Mouse (Mus musculus) small intestine, adult 2 months (tissue): Measurements from ENCODE around the gene Abhd8. TPM values are rescaled to one million over a fixed set of nuclear protein-coding genes. Genes with fewer than 3 reads are reported as not detected.

ENCODE experiments used
- H3K27ac ChIP-seq: fragments of 200-500 bp; 2 replicates; pipeline ENCODE4 v1.5.1; 2012; ENCODE audit warnings: low read depth, low read length, control low read depth, inconsistent platforms; ENCODE audit not compliant: insufficient read depth
- H3K27me3 ChIP-seq: fragments of 200-500 bp; 2 replicates; pipeline ENCODE4 v1.6.1; 2012; ENCODE audit warnings: mild to moderate bottlenecking, moderate library complexity, low read length, inconsistent platforms; ENCODE audit not compliant: control insufficient read depth, insufficient read depth
- H3K36me3 ChIP-seq: fragments of 200-500 bp; 2 replicates; pipeline ENCODE4 v1.6.1; 2012; ENCODE audit warnings: mild to moderate bottlenecking, low read length, control low read depth, inconsistent platforms; ENCODE audit not compliant: control insufficient read depth, insufficient read depth
- H3K4me1 ChIP-seq: fragments of 200-500 bp; 2 replicates; pipeline ENCODE4 v1.6.1; 2012; ENCODE audit warnings: low read length, inconsistent platforms, mixed read lengths; ENCODE audit not compliant: control insufficient read depth, insufficient read depth, insufficient read length
- H3K4me3 ChIP-seq: fragments of 200-500 bp; 2 replicates; pipeline ENCODE4 v1.5.1; 2012; ENCODE audit warnings: low read depth, mild to moderate bottlenecking, control low read depth, inconsistent platforms, low read length, moderate library complexity
- CTCF ChIP-seq: fragments of 200-500 bp; IDR thresholded peaks from 2 replicates; pipeline ENCODE4 v1.5.1; 2012; ENCODE audit warnings: low read depth, mild to moderate bottlenecking, control low read depth, inconsistent platforms, low read length, moderate library complexity, mixed read lengths; ENCODE audit not compliant: insufficient replicate concordance, insufficient read length; ENCODE audit errors: extremely low read depth
- POLR2A ChIP-seq: fragments of 200-500 bp; IDR thresholded peaks from 2 replicates; pipeline ENCODE4 v1.6.1; 2012; ENCODE audit warnings: low read depth, mild to moderate bottlenecking, control low read depth, inconsistent platforms, low read length, moderate library complexity
- WGBS: fragments of 180-500 bp; shearing (Covaris S2); methylation state at CpG from one replicate; pipeline ENCODE4 v1.1.7; 2018; 5-methylcytosine and 5-hydroxymethylcytosine counted together
- polyA plus RNA-seq: library from polyadenylated mRNA; depleted of rRNA; stranded (reverse); fragments of >200 nt; gene quantifications from 2 replicates; pipeline ENCODE4 v1.2.3, GENCODE M21; 2012

The Abhd8 gene
- polyA plus RNA-seq, 1 experiment: 26.5 TPM

GRCm38 (mm10) chr8:71498816-71499690 is 35.6 kb upstream of the Abhd8 start:
- no peak overlapping the region for H3K4me3 ChIP-seq
- 41% methylated on average over 16 of the region's 16 CpGs for WGBS
- TF ChIP-seq POLR2A (no peak), CTCF (no peak)
- H3K27me3 ChIP-seq: no peaks in the 10 kb centered on the region
- peak overlapping the region; percentile 10; the same call in 1 of the 2 replicates for H3K27ac ChIP-seq
- no peaks in the 10 kb centered on the region; the same call in 1 of the 2 replicates for H3K4me1 ChIP-seq
- H3K36me3 ChIP-seq: peaks cover 3% of the 10 kb centered on the region; the same call in 1 of the 2 replicates

GRCm38 (mm10) chr8:71497881-71498501 is 34.5 kb upstream of the Abhd8 start:
- Histone ChIP-seq H3K4me1 (no peaks in the 10 kb centered on the region; the same call in 1 of the 2 replicates), H3K4me3 (no peak overlapping the region), H3K27me3 (no peaks in the 10 kb centered on the region), H3K27ac (no peak overlapping the region), H3K36me3 (peaks cover 9% of the 10 kb centered on the region; the same call in 1 of the 2 replicates)
- TF ChIP-seq CTCF: no peak
- no peak for TF ChIP-seq POLR2A
- 33% methylated on average over 15 of the region's 15 CpGs for WGBS

DNA sequence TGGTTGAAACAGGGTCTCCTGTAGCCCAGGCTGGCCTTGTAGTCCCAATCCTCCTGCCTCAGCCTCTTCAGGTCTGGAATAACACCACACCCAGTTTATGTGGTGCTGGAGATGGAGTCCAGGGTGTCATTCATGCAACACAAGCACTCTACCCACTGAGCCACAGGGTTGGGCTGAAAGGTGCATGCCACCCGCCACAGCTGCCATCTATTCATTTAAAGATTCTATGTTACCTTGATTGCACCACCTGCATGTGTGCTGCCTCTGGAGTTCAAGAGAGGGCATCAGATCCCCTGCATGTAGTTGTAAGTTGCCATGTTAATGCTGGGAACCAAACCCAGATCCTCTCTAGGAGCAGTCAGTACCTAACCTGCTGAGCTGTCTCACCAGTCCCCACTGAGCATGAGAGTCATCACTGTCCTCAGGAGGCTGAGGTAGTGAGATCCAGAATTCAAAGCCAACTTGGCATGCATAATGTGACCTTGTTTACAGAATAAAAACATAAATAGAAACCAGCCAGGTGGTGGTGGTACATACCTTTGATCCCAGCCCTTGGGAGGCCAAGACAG is 33.7 kb upstream of the Abhd8 start:
- Histone ChIP-seq H3K27me3 (no peaks in the 10 kb centered on the region), H3K27ac (no peak overlapping the region), H3K36me3 (peaks cover 12% of the 10 kb centered on the region; the same call in 1 of the 2 replicates), H3K4me1 (no peaks in the 10 kb centered on the region; the same call in 1 of the 2 replicates), H3K4me3 (no peak overlapping the region)
- TF ChIP-seq POLR2A: no peak
- no peak for TF ChIP-seq CTCF
- 84% methylated on average over 1 of the region's 1 CpGs for WGBS

DNA sequence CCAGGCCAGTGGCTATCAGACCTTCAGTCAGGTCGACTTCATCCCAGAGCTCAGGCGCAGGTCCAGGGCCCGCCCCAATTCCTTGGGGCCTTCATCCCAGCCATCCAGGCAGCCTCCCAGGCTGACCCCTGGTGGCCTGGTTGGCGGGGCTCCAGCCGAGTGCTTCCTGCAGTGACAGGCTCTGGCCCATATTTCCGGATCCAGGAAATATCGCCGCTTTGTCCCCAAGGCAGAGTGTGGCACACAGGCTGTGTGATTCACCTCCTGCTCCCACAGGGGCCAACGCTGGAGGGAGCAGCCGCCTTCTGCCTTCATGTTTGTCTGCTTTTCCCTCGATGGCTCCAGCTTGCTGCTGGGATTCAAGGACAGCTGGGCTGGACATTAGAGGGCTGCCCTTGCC is 33.0 kb upstream of the Abhd8 start:
- peaks cover 2% of the 10 kb centered on the region for H3K4me1 ChIP-seq
- no peak overlapping the region for H3K4me3 ChIP-seq
- no peak for TF ChIP-seq POLR2A
- no peak for TF ChIP-seq CTCF
- H3K27me3 ChIP-seq: no peaks in the 10 kb centered on the region
- peaks cover 12% of the 10 kb centered on the region; the same call in 1 of the 2 replicates for H3K36me3 ChIP-seq
- 58% methylated on average over 11 of the region's 11 CpGs for WGBS
- peak overlapping the region; percentile 33; the same call in 1 of the 2 replicates for H3K27ac ChIP-seq

DNA sequence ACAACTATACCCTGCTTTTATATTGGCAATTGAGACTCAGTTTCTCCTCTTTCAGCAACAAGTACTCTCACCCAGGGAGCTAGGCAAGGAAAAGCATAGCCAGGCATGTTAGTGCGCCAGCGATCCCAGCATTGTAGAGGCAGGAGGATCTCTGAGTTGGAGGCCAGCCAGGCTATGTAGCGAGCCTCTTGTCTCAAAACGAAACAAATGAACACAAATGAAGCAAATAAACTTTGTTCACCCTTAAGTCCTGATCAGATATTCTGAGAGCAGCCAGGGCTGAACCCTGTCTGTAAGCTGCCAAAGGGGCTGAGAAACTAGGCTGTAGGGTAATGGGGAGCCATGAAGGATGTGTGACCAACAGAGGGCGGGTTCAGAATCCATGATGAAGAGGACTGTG is 32.4 kb upstream of the Abhd8 start:
- Histone ChIP-seq H3K4me1 (peaks cover 7% of the 10 kb centered on the region), H3K27me3 (no peaks in the 10 kb centered on the region), H3K36me3 (peaks cover 15% of the 10 kb centered on the region; the same call in 1 of the 2 replicates), H3K4me3 (no peak overlapping the region), H3K27ac (peak overlapping the region; percentile 25; the same call in 1 of the 2 replicates)
- WGBS: 79% methylated on average over 5 of the region's 5 CpGs
- TF ChIP-seq POLR2A: no peak
- no peak for TF ChIP-seq CTCF

GRCm38 (mm10) chr8:71495039-71495438 is 31.6 kb upstream of the Abhd8 start:
- Histone ChIP-seq H3K4me1 (peaks cover 7% of the 10 kb centered on the region), H3K36me3 (peaks cover 16% of the 10 kb centered on the region; the same call in 1 of the 2 replicates), H3K27me3 (no peaks in the 10 kb centered on the region), H3K4me3 (no peak overlapping the region), H3K27ac (0 out of 2 replicates have a peak overlapping the region, but pooled peaks have one; percentile 50)
- 26% methylated on average over 16 of the region's 16 CpGs for whole genome bisulfite sequencing
- TF ChIP-seq CTCF: peak; percentile 73
- no peak for TF ChIP-seq POLR2A

- peak overlapping the region; percentile 79 for H3K27ac ChIP-seq
- H3K36me3 ChIP-seq: peaks cover 9% of the 10 kb centered on the region; the same call in 1 of the 2 replicates
- WGBS: 0% methylated on average over 22 of the region's 22 CpGs
- peak overlapping the region; percentile 88 for H3K4me3 ChIP-seq
- peaks cover 15% of the 10 kb centered on the region for H3K4me1 ChIP-seq
- H3K27me3 ChIP-seq: no peaks in the 10 kb centered on the region
- TF ChIP-seq POLR2A: peak; percentile 38; the same call in 1 of the 2 replicates
- no peak for TF ChIP-seq CTCF
Measured at GRCm38 (mm10) chr8:71488454-71488853, 25.0 kb upstream of the Abhd8 start.
